Mouse (Mus musculus) CH12.LX (cell line): ENCODE data around the gene Prrx2. TPM values are rescaled to one million over a fixed set of nuclear protein-coding genes. Genes with fewer than 3 reads are reported as not detected.

ENCODE experiments used
- DNase-seq: peaks from one replicate; pipeline ENCODE4 v3.0.0-alpha.2; 2013; ENCODE audit errors: extremely low read depth
- H3K27ac ChIP-seq: 2 replicates; pipeline ENCODE4 v1.5.1; 2012; ENCODE audit warnings: low read depth, mild to moderate bottlenecking, control low read depth, moderate library complexity; ENCODE audit not compliant: insufficient read depth
- H3K27me3 ChIP-seq: replicated peaks from 2 replicates; pipeline ENCODE3; 2012; ENCODE audit warnings: inconsistent platforms
- H3K36me3 ChIP-seq, 2 experiments: replicated peaks in 1 of 2; 2 replicates each; pipeline versions ENCODE3 to v1.6.1; 2012; ENCODE audit warnings: inconsistent platforms in 1 of 2, low read length in 1 of 2, mild to moderate bottlenecking in 1 of 2, mixed read lengths in 1 of 2, moderate library complexity in 1 of 2; ENCODE audit not compliant: control insufficient read depth in 1 of 2, insufficient read depth in 1 of 2
- H3K4me1 ChIP-seq, 2 experiments: 2 replicates each; pipeline ENCODE4 v1.6.1; 2012; ENCODE audit warnings: inconsistent platforms in 1 of 2, moderate library complexity in 1 of 2; ENCODE audit not compliant: insufficient read depth in 2 of 2, control insufficient read depth in 1 of 2
- H3K4me2 ChIP-seq: 2 replicates; pipeline ENCODE4 v1.6.1; 2012; ENCODE audit warnings: low read depth, mild to moderate bottlenecking, control low read depth; ENCODE audit not compliant: poor library complexity, insufficient read depth, severe bottlenecking
- H3K4me3 ChIP-seq, 3 experiments: fragments of 150-350 bp in 1 of 3; sonication (generic) in 1 of 3; replicated peaks in 1 of 3; 2 replicates each; pipeline versions ENCODE3 to v1.5.1; 2011 to 2012; ENCODE audit warnings: low read depth in 2 of 3, low read length in 2 of 3, mild to moderate bottlenecking in 2 of 3, moderate library complexity in 2 of 3, control low read depth in 1 of 3, improper control_type of control experiment in 1 of 3, inconsistent platforms in 1 of 3, mixed read lengths in 1 of 3; ENCODE audit not compliant: poor library complexity in 1 of 3
- H3K79me2 ChIP-seq: replicated peaks from 2 replicates; pipeline ENCODE4 v1.6.1; 2012; ENCODE audit warnings: mild to moderate bottlenecking, moderate library complexity; ENCODE audit not compliant: control insufficient read depth, poor library complexity, insufficient read depth, severe bottlenecking; ENCODE audit errors: extremely low read depth
- H3K9ac ChIP-seq: 2 replicates; pipeline ENCODE4 v1.6.1; 2012; ENCODE audit warnings: low read depth, mild to moderate bottlenecking, control low read depth, moderate library complexity; ENCODE audit not compliant: insufficient read depth
- H3K9me3 ChIP-seq: replicated peaks from 2 replicates; pipeline ENCODE3; 2012; ENCODE audit warnings: low read length, inconsistent platforms, mixed read lengths
- CHD2 ChIP-seq: IDR thresholded peaks from 2 replicates; pipeline ENCODE4 v1.6.1; 2011; ENCODE audit warnings: low read length, improper control_type of control experiment
- EP300 ChIP-seq: IDR thresholded peaks from 2 replicates; pipeline ENCODE4 v1.6.1; 2011; ENCODE audit warnings: low read length, improper control_type of control experiment
- GABPA ChIP-seq: IDR thresholded peaks from 2 replicates; pipeline ENCODE4 v1.6.1; 2012; ENCODE audit warnings: low read depth, low read length, improper control_type of control experiment, inconsistent platforms; ENCODE audit not compliant: insufficient replicate concordance
- IRF4 ChIP-seq: IDR thresholded peaks from 2 replicates; pipeline ENCODE4 v1.6.1; 2014; ENCODE audit warnings: low read depth, mild to moderate bottlenecking, inconsistent platforms, low read length, improper control_type of control experiment
- JUN ChIP-seq: IDR thresholded peaks from 2 replicates; pipeline ENCODE4 v1.6.1; 2011; ENCODE audit warnings: low read depth, mild to moderate bottlenecking, low read length, improper control_type of control experiment, moderate library complexity; ENCODE audit not compliant: insufficient read depth
- MEF2A ChIP-seq: IDR thresholded peaks from 2 replicates; pipeline ENCODE4 v1.6.1; 2014; ENCODE audit warnings: low read depth, mild to moderate bottlenecking, inconsistent platforms, low read length, improper control_type of control experiment, borderline replicate concordance
- MXI1 ChIP-seq: IDR thresholded peaks from 2 replicates; pipeline ENCODE4 v1.6.1; 2011; ENCODE audit warnings: mild to moderate bottlenecking, low read depth, low read length, improper control_type of control experiment
- PAX5 ChIP-seq: IDR thresholded peaks from 2 replicates; pipeline ENCODE4 v1.6.1; 2012; ENCODE audit warnings: low read length, inconsistent platforms, mixed read lengths
- POLR2A ChIP-seq: IDR thresholded peaks from 2 replicates; pipeline ENCODE4 v1.6.1; 2011; ENCODE audit warnings: low read depth, mild to moderate bottlenecking, improper control_type of control experiment, low read length
- RAD21 ChIP-seq: IDR thresholded peaks from 2 replicates; pipeline ENCODE4 v1.6.1; 2011; ENCODE audit warnings: low read depth, mild to moderate bottlenecking, low read length, improper control_type of control experiment, moderate library complexity
- RCOR1 ChIP-seq: conservative IDR thresholded peaks from 2 replicates; pipeline ENCODE4 v1.6.1; 2012; ENCODE audit warnings: low read depth, mild to moderate bottlenecking, inconsistent platforms, low read length, improper control_type of control experiment
- TBP ChIP-seq: conservative IDR thresholded peaks from 2 replicates; pipeline ENCODE4 v1.6.1; 2011; ENCODE audit warnings: low read depth, low read length, improper control_type of control experiment
- TCF12 ChIP-seq: IDR thresholded peaks from 2 replicates; pipeline ENCODE4 v1.6.1; 2014; ENCODE audit warnings: low read depth, mild to moderate bottlenecking, inconsistent platforms, low read length, improper control_type of control experiment
- ZC3H11A ChIP-seq: IDR thresholded peaks from 2 replicates; pipeline ENCODE4 v1.6.1; 2012; ENCODE audit warnings: low read depth, mild to moderate bottlenecking, inconsistent platforms, low read length, improper control_type of control experiment
- ZKSCAN1 ChIP-seq: IDR thresholded peaks from 2 replicates; pipeline ENCODE4 v1.6.1; 2012; ENCODE audit warnings: low read depth, inconsistent platforms, low read length, improper control_type of control experiment, borderline replicate concordance
- ZMIZ1 ChIP-seq: IDR thresholded peaks from 2 replicates; pipeline ENCODE4 v1.6.1; 2012; ENCODE audit warnings: low read depth, mild to moderate bottlenecking, inconsistent platforms, low read length, improper control_type of control experiment
- dilution Hi-C: fragments of 300-500 bp; cut with MboI; formaldehyde crosslinking; loops from 2 replicates; pipeline ENCODE4 v1.14.3; 2020; ENCODE audit warnings: low sequenced_read_pairs; ENCODE audit not compliant: extremely low pct_unique_long_range_greater_than_20kb, extremely low pct_ligation_motif_present
- in situ Hi-C: fragments of 300-500 bp; cut with MboI; formaldehyde crosslinking; loops from 3 replicates; pipeline ENCODE4 v1.14.3; 2019; ENCODE audit warnings: low sequenced_read_pairs, low pct_ligation_motif_present, low pct_unique_long_range_greater_than_20kb, mixed read lengths
- polyA plus RNA-seq: library from polyadenylated mRNA; unstranded; fragments of >175 nt; gene quantifications from 2 replicates; pipeline ENCODE4 v1.2.1, GENCODE M21; 2012; ENCODE audit warnings: low read depth; ENCODE audit not compliant: insufficient read length
- total RNA-seq, 2 experiments: library from RNA; depleted of rRNA; stranded (reverse); fragments of 300-350 nt in 1 of 2; fragments of >200 nt in 1 of 2; gene quantifications; 2 replicates each; pipeline ENCODE4 v1.2.3; 2012 to 2014

The Prrx2 gene
- total and polyA plus RNA-seq, 3 experiments: not detected

- dilution Hi-C loops: no loop called here
- no peak for DNase-seq
Observed at GRCm38 (mm10) chr2:30874445-30874844, 39.7 kb downstream of the Prrx2 start.

GRCm38 (mm10) chr2:30875096-30875495 lies 40.3 kb downstream of the Prrx2 start:
- H3K27ac ChIP-seq: no peak overlapping the region
- no peak overlapping the region for H3K4me2 ChIP-seq
- H3K9ac ChIP-seq: no peak overlapping the region
- no peak for TF ChIP-seq PAX5
- TF ChIP-seq TBP: no peak
- TF ChIP-seq RCOR1: no peak
- no peak for TF ChIP-seq TCF12
- H3K4me3 ChIP-seq: no peak overlapping the region
- no peak for DNase-seq
- no peaks in the 10 kb centered on the region for H3K36me3 ChIP-seq
- H3K79me2 ChIP-seq: no peaks in the 10 kb centered on the region
- peaks cover 88% of the 10 kb centered on the region for H3K27me3 ChIP-seq
- no peaks in the 10 kb centered on the region for H3K9me3 ChIP-seq
- peaks cover 0 to 8% of the 10 kb centered on the region in 2 experiments; a peak in 3 of 4 replicates for H3K4me1 ChIP-seq
- dilution Hi-C loops: no loop called here
- in situ Hi-C loops: no loop called here

More at GRCm38 (mm10) chr2:30874445-30874844, 39.7 kb downstream of the Prrx2 start:
- Histone ChIP-seq H3K27ac (no peak overlapping the region), H3K27me3 (peaks cover 89% of the 10 kb centered on the region), H3K4me2 (no peak overlapping the region), H3K9ac (no peak overlapping the region), H3K36me3 (no peaks in the 10 kb centered on the region), H3K9me3 (no peaks in the 10 kb centered on the region), H3K79me2 (no peaks in the 10 kb centered on the region), H3K4me3 (no peak overlapping the region), H3K4me1 (peaks cover 0 to 8% of the 10 kb centered on the region in 2 experiments; a peak in 3 of 4 replicates)
- TF ChIP-seq POLR2A (no peak), TCF12 (no peak), CHD2 (no peak), RCOR1 (no peak)
- in situ Hi-C loops: no loop called here

DNA sequence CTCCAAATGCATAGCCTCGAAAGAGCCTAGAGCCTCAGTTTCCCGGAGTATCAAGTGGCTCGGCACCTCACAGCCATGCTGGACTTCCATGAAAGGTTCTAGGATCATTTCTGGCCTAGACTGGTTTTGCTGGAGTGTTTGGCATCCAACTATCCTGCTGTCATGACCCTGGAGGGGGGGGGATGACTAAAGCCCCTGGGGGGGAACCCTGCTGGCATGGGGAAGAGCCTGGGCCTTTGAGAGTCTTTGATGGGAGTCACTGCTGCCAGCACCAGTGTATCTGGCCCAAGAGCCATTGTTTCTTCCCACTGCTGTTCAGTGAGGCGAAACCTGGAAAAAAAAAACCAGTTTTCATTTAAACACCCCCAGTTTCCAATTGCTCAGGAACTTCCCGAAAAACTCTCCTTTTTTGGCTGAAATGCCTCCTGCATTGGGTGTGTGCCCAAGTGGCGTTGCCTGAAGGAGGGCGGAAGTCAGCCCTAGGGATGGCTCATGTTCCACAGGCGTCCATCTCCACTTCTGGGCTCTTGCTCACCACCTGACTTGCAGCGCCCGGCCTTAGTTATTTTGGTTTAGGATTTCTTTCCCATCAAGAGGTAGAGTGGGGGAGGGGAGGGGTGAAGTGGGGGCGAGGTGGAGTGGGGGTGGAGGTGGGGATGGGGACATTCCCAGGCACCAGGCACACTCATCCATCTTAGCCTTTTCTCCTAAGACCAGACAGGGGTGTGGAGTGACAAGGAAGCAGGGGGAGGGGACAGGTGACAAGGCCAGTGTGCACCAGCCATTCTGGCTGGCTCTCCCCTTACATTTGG lies 41.1 kb downstream of the Prrx2 start:
- no peak for TF ChIP-seq ZKSCAN1
- no peak for TF ChIP-seq MEF2A
- no peak for TF ChIP-seq ZC3H11A
- no peak for TF ChIP-seq EP300
- no peak for TF ChIP-seq MXI1
- no peak for TF ChIP-seq JUN
- no peak for TF ChIP-seq RAD21
- no peak for TF ChIP-seq GABPA
- no peak for TF ChIP-seq TCF12
- TF ChIP-seq IRF4: no peak
- no peak for TF ChIP-seq ZMIZ1
- H3K79me2 ChIP-seq: no peaks in the 10 kb centered on the region
- no peak overlapping the region for H3K27ac ChIP-seq
- H3K4me3 ChIP-seq: no peak overlapping the region
- no peak overlapping the region for H3K9ac ChIP-seq
- dilution Hi-C loops (no loop called here), in situ Hi-C loops (no loop called here)
- no peaks in the 10 kb centered on the region for H3K9me3 ChIP-seq
- peaks cover 0 to 8% of the 10 kb centered on the region in 2 experiments; a peak in 3 of 4 replicates for H3K4me1 ChIP-seq
- H3K27me3 ChIP-seq: peaks cover 89% of the 10 kb centered on the region
- no peak for DNase-seq
- H3K4me2 ChIP-seq: no peak overlapping the region
- no peaks in the 10 kb centered on the region for H3K36me3 ChIP-seq
